Mouse (Mus musculus): ENCODE data around the gene Lrrd1. TPM values are rescaled to one million over a fixed set of nuclear protein-coding genes. Genes with fewer than 3 reads are reported as not detected.
"Not testable (repeated sequence)": the region's sequence is repeated elsewhere in the genome, so short reads cannot be mapped to it uniquely, and the experiment has no call there.

The Lrrd1 gene
- not detected in 2 replicates for polyA plus RNA-seq (2012; ENCODE audit: insufficient read depth, insufficient read length, missing spikeins)

DNA sequence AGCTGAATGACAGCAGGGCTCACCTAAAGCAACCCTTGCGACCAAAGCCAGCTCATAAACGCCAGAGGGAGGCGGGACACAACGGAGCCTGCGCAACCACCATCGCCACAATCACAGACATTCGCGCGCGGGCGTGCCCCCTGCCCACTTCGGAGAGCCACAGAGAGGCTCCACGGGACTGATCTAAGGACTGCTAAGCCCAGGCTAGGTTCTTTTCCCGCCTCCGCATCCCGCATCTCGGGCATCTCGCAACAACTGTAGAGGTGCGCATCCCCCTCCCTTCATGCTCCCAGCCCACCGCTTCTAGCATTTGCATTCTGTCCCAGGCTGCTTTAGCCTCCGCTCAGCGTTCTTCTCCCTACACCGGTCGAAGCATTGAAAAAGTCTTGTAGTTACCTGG is at the start of gene Lrrd1:
Lrrd1 (plus strand) TSS at position 148 of the 400 bp plus-strand sequence.
- Histone ChIP-seq H3K4me3 (ENCODE audit: insufficient read depth, low read depth, low read length) (no peak within 1 kb of the TSS), H3K27ac (replicated peaks; ENCODE audit: low read depth, low read length) (no peak within 1 kb of the TSS), H3K4me1 (ENCODE audit: control insufficient read depth, insufficient read depth, insufficient read length, low read length) (no peaks in the 10 kb centered on the region)

DNA sequence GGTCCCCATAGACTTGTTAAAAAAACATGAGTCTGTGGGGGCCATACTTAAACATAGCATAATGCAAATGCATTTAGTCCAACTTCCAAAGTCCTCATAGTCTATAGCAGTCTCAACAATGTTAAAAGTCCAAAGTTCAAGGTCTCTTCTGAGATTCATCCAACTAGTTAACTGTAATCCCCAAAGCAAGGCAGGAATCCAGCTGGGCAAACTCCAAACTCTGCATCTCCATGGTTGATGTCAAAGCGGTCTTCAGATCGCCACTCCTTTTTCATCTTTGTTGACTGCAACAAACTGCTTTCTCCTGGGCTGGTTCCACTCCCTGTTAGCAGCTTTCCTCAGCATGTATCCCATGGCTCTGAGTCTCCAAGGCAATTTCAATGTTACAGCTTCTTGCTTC is 47.9 kb upstream of the Lrrd1 start:
- not testable (repeated sequence) for H3K27ac ChIP-seq (replicated peaks; ENCODE audit: low read depth, low read length); H3K4me3 ChIP-seq (ENCODE audit: insufficient read depth, low read depth, low read length); H3K4me1 ChIP-seq (ENCODE audit: control insufficient read depth, insufficient read depth, insufficient read length, low read length)

DNA sequence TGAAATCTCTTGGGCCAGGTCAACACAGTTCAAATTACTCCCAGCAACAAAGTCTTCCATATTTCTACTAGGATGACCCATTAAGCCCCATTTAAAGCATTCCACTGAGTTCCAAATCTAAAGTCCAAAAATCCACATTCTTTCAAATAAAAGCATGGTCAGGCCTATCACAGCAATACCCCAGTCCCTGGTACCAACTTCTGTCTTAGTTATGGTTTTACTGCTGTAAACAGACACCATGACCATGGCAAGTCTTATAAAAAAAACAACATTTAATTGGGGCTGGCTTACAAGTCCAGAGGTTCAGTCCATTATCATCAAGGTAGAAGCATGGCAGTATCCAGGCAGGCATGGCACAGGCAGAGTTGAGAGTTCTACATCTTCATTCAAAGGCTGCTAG is 46.3 kb upstream of the Lrrd1 start:
- H3K27ac ChIP-seq (replicated peaks; ENCODE audit: low read depth, low read length): not testable (repeated sequence)

DNA sequence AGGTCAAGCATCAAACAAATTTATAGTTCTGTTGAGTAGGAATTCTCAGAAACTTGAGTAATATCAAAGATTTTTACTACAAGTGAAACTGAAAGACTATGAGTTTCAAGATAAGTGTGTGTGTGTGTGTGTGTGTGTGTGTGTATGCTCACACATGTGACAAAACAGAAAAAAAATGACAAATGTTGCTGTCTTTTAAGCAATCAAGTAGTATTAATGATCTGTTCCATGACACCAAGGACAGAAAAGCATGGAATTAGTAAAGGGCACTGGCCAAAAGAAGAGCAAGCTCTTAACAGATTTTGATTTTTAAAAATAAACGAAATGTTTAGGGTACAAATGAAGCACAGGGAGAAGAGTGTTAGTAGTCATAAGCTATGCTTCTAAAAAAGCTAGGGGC is 44.9 kb upstream of the Lrrd1 start:
- peaks cover 4% of the 10 kb centered on the region for H3K4me1 ChIP-seq (ENCODE audit: control insufficient read depth, insufficient read depth, insufficient read length, low read length)
- no peak overlapping the region for H3K4me3 ChIP-seq (ENCODE audit: insufficient read depth, low read depth, low read length)
- H3K27ac ChIP-seq (replicated peaks; ENCODE audit: low read depth, low read length): no peak overlapping the region

More for the DNA sequence above, 46.3 kb upstream of the Lrrd1 start:
- H3K4me3 ChIP-seq (ENCODE audit: insufficient read depth, low read depth, low read length); H3K4me1 ChIP-seq (ENCODE audit: control insufficient read depth, insufficient read depth, insufficient read length, low read length): not testable (repeated sequence)

DNA sequence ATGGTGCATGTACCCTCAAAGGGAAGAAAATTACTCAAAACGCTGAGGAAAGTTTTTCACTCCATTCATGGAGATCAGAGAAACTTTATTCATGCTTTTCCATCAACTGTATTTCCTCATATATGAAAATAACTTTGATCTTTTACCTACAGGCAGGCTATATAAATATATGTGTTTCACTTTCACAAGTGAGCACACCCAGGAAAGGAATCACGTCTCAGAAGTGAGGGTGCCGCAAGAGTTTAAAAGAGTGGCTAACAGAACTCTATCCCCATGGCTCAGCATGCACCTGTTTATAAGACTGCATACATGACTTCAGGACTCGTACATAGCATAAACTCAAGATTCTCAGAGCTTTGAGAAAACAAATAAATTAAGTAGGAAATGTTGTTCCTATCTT is 44.1 kb upstream of the Lrrd1 start:
- Histone ChIP-seq H3K4me3 (ENCODE audit: insufficient read depth, low read depth, low read length) (no peak overlapping the region), H3K4me1 (ENCODE audit: control insufficient read depth, insufficient read depth, insufficient read length, low read length) (peaks cover 4% of the 10 kb centered on the region), H3K27ac (replicated peaks; ENCODE audit: low read depth, low read length) (no peak overlapping the region)

DNA sequence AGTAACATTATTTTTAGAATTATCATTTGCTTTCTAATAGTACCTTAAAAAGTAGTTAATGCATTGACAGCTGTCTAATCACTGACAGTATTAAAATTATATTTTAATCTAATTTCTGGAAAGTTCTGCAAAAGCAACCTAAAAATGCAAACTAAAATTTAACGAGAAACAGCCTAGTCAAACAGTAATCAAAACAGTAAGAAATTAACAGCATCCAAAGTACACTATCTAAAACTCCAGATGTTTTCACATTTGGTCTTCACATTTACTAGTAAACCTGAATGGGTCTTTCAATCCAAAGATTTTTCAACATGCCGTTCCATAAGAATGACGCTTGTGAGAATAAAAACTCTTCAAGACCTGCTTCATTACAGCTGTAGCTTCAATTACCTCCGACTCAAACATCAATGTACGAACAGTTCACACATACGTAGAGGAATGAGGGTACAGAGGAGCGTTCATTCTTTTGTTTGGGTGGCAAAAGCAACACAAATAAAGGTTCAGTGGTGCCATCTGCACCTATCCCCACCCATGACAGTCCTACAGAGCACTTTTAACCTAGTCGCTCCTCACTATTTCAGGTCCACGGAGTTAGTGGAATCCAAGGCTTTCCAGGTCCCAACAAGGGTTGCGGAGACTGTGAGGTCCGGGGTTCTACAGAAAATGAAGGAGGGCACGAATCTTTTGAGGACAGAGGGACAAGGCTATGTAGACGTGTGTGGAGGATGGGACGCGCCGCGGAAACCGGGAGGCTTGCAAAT is 43.1 kb upstream of the Lrrd1 start:
- H3K4me1 ChIP-seq (ENCODE audit: control insufficient read depth, insufficient read depth, insufficient read length, low read length): peaks cover 4% of the 10 kb centered on the region
- peak overlapping the region; percentile 93 for H3K4me3 ChIP-seq (ENCODE audit: insufficient read depth, low read depth, low read length)
- 0 out of 2 replicates have a peak overlapping the region, but pooled peaks have one; percentile 50 for H3K27ac ChIP-seq (replicated peaks; ENCODE audit: low read depth, low read length)

DNA sequence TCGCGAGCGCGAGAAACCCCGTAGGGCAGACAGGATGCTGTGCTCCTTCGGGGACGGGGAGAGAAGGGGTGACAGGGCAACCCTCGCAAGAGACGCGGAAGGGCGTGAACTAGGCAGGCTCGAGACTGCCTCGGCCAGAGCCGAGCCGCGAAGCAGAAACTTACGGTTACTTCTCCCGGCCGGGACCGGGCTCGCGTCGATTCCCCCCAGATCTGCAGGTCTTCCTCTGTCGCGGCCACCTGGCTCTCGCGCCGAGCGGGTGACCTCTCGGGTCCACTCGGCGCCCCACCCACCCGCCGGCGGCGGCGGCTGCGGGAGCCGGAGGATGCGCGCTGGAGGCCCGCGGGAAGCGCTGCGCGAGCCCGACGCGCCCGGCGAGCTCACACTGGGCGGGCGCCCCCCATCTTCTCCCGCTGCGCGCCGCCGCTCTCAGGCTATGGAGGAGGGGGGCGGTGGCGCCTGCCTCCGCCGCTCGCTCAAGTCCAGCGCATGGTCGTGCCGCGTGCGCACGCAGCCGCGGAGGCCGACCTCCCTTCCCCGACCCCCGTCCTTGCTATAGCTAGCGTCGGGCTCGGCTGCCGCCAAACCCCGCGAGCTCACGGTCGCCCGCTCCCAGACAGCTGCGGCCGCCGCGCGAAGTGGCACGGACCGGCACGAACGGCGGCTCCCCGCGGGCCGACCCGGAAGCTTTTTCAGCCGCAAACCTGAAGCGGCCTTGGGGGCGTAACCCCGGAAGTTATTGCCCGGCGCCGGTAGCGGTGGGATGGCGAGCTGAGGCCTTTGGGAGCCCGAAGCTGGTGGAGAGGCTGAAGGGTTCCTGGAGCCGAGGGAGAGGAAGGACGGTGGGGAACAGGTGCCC is 42.3 kb upstream of the Lrrd1 start, which contains the start of the genes Ankib1 and Krit1:
Ankib1 (minus strand) TSS at position 493 of the 859 bp plus-strand sequence.
Krit1 (plus strand) TSS at position 752 of the 859 bp plus-strand sequence.
- Histone ChIP-seq H3K4me3 (ENCODE audit: insufficient read depth, low read depth, low read length) (peak within 1 kb of the TSS; percentile 93), H3K27ac (replicated peaks; ENCODE audit: low read depth, low read length) (peak within 1 kb of the TSS; percentile 73), H3K4me1 (ENCODE audit: control insufficient read depth, insufficient read depth, insufficient read length, low read length) (peaks cover 4% of the 10 kb centered on the region)

- Histone ChIP-seq H3K4me1 (ENCODE audit: control insufficient read depth, insufficient read depth, insufficient read length, low read length) (peaks cover 4% of the 10 kb centered on the region), H3K4me3 (ENCODE audit: insufficient read depth, low read depth, low read length) (peak overlapping the region; percentile 93), H3K27ac (replicated peaks; ENCODE audit: low read depth, low read length) (peak overlapping the region; percentile 73)
These were observed 41.4 kb upstream of the Lrrd1 start for GRCm38 (mm10) chr5:3803292-3804165.

GRCm38 (mm10) chr5:3808472-3808871 is 36.5 kb upstream of the Lrrd1 start:
- Histone ChIP-seq H3K4me1 (ENCODE audit: control insufficient read depth, insufficient read depth, insufficient read length, low read length) (peaks cover 2% of the 10 kb centered on the region), H3K27ac (replicated peaks; ENCODE audit: low read depth, low read length) (no peak overlapping the region), H3K4me3 (ENCODE audit: insufficient read depth, low read depth, low read length) (no peak overlapping the region)

- no peak overlapping the region for H3K27ac ChIP-seq (replicated peaks; ENCODE audit: low read depth, low read length)
- no peak overlapping the region for H3K4me3 ChIP-seq (ENCODE audit: insufficient read depth, low read depth, low read length)
- no peaks in the 10 kb centered on the region for H3K4me1 ChIP-seq (ENCODE audit: control insufficient read depth, insufficient read depth, insufficient read length, low read length)
These were observed 10.9 kb upstream of the Lrrd1 start for GRCm38 (mm10) chr5:3834107-3834506.

- Histone ChIP-seq H3K4me1 (ENCODE audit: control insufficient read depth, insufficient read depth, insufficient read length, low read length) (no peaks in the 10 kb centered on the region), H3K27ac (replicated peaks; ENCODE audit: low read depth, low read length) (no peak overlapping the region), H3K4me3 (ENCODE audit: insufficient read depth, low read depth, low read length) (no peak overlapping the region)
These were observed 25.2 kb downstream of the Lrrd1 start for GRCm38 (mm10) chr5:3870161-3870560.

DNA sequence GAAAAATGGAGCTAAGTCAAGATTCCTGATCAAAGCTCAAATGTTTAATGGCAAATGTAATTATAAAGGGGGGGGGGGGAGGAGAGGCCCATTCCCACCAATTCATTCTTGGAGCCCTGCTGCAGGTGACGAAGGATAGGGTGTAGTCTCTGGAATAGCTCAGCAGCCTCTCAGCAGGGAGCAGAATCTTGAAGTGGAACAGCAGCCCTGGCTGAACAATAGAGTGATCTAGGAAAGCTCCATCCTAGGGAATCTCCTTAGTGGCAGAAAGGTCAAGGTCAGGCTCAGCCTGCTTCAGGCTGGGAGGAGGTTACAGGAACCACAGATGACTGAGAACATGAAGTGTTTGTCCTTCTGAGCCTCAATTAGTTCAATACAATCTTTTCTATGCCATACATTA is 27.4 kb downstream of the Lrrd1 start:
- Histone ChIP-seq H3K27ac (replicated peaks; ENCODE audit: low read depth, low read length) (no peak overlapping the region), H3K4me1 (ENCODE audit: control insufficient read depth, insufficient read depth, insufficient read length, low read length) (no peaks in the 10 kb centered on the region), H3K4me3 (ENCODE audit: insufficient read depth, low read depth, low read length) (no peak overlapping the region)

- Histone ChIP-seq H3K4me1 (ENCODE audit: control insufficient read depth, insufficient read depth, insufficient read length, low read length) (no peaks in the 10 kb centered on the region), H3K27ac (replicated peaks; ENCODE audit: low read depth, low read length) (no peak overlapping the region), H3K4me3 (ENCODE audit: insufficient read depth, low read depth, low read length) (no peak overlapping the region)
These were observed 28.5 kb downstream of the Lrrd1 start for GRCm38 (mm10) chr5:3873485-3873884.

DNA sequence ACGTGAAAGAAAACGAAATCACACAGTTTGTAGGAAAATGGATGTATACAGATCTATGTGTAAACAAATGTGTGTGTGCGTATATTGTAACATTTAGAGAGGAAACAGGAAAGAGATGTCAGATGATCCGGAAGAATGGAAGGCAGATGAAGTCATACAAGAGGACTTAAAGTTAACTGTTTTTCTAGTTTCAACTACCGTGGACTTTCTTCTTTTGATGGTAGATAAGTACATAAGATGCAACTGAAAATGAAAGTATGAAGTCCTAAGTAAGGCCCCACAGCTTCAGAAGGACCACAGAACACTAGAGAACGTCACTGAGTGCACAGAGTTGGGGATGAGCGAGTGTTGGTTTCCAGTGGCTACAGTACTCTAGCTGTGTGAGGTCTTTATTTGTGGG is 41.9 kb downstream of the Lrrd1 start:
- not testable (repeated sequence) for H3K4me3 ChIP-seq (ENCODE audit: insufficient read depth, low read depth, low read length); H3K27ac ChIP-seq (replicated peaks; ENCODE audit: low read depth, low read length)

GRCm38 (mm10) chr5:3889201-3889600 is 44.2 kb downstream of the Lrrd1 start:
- Histone ChIP-seq H3K27ac (replicated peaks; ENCODE audit: low read depth, low read length) (no peak overlapping the region), H3K4me1 (ENCODE audit: control insufficient read depth, insufficient read depth, insufficient read length, low read length) (no peaks in the 10 kb centered on the region), H3K4me3 (ENCODE audit: insufficient read depth, low read depth, low read length) (no peak overlapping the region)

More for the DNA sequence above, 41.9 kb downstream of the Lrrd1 start:
- H3K4me1 ChIP-seq (ENCODE audit: control insufficient read depth, insufficient read depth, insufficient read length, low read length): not testable (repeated sequence)
